Mouse (Mus musculus) left cerebral cortex, adult 11 months (tissue): ENCODE results near the gene Sparc.

Experiments used
- DNase-seq: peaks from one replicate; pipeline ENCODE4 v3.0.0; 2022; ENCODE audit warnings: low spot score

The Sparc gene

GRCm38 (mm10) chr11:55365840-55366239 lies 57.1 kb downstream of the Sparc start:
- no peak for DNase-seq

GRCm38 (mm10) chr11:55365242-55365641 lies 57.7 kb downstream of the Sparc start:
- no peak for DNase-seq

DNA sequence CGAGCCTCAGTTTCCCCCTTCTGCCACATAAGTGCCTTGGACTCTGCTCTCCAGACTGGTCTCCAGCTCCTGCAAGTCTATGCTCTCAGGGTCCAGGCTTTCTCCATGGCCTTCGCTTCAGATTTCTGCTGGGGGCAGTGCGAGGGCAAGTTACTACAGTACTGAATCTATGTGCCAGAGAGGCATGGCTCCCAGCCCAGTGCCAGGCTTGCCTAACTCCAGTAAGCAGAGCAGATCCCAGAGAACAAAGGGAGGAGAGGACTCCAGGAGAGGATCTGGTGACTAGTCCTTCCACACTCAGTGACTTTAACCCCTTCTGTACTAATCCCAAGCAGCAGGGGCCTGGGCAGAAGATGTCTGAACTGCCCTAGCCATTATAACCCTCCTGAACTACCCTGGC lies 58.3 kb downstream of the Sparc start:
- no peak for DNase-seq

DNA sequence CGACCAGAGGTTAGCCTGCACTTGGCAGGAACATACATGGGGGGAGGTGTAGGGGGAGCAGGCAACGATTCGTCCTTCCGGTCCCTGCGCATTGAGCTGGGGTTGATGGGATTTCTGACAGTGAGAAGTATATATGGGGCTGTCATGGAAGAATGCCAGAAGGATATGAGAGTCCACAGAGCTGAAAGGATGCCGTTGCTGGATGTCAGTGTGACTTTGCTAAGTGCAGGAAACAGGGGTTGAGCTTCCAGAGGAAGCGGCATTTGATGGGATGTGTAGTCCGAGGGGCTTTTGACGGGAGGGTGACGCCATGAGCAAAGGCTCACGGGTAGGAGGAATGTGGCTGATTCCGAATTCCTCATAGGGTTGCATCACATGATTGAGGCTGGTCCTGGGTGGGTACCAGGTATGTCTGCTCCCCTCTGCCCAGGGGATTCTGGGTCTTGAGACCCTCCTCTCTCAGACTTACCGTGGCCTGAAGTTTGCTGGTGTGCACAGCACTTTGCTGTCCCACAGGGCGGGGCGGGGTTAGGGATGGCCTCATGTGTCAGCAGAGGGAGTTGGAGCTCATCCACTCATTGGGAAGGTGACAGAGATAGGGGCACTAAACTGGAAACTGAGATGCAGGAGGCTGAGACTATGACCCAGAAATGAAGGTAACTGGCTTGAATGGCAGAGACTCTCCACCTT lies 64.7 kb downstream of the Sparc start:
- no peak for DNase-seq

- DNase-seq = no peak
Measured at GRCm38 (mm10) chr11:55356846-55357245, 66.1 kb downstream of the Sparc start.
